Mouse (Mus musculus): ENCODE data around the gene Zc3hc1.
A peak's percentile ranks its signal among the peaks of the same experiment; 100 is the strongest.

Zc3hc1 gene

GRCm38 (mm10) chr6:30372627-30373369 is 18.0 kb downstream of the Zc3hc1 start:
- DNase-seq (ENCODE audit: low spot score in 2 of 2), result no peak

GRCm38 (mm10) chr6:30369291-30369690 is 21.5 kb downstream of the Zc3hc1 start:
- DNase-seq (ENCODE audit: low spot score in 2 of 2), result no peak

- no peak for DNase-seq (ENCODE audit: low spot score in 2 of 2)
Measured at GRCm38 (mm10) chr6:30363808-30364207, 27.0 kb downstream of the Zc3hc1 start.

- DNase-seq (ENCODE audit: low spot score in 2 of 2), result no peak
Measured at GRCm38 (mm10) chr6:30359762-30360509, 30.9 kb downstream of the Zc3hc1 start.

GRCm38 (mm10) chr6:30357561-30358177 is 33.2 kb downstream of the Zc3hc1 start:
- peak; percentile 83 to 92 for DNase-seq (ENCODE audit: low spot score in 2 of 2)

GRCm38 (mm10) chr6:30356680-30357079 is 34.1 kb downstream of the Zc3hc1 start:
- peak; percentile 25 to 66 for DNase-seq (ENCODE audit: low spot score in 2 of 2)

GRCm38 (mm10) chr6:30356161-30356560 is 34.7 kb downstream of the Zc3hc1 start:
- DNase-seq (ENCODE audit: low spot score in 2 of 2), result peak; percentile 33 to 73

- peak; percentile 78 to 84 for DNase-seq (ENCODE audit: low spot score in 2 of 2)
Measured at GRCm38 (mm10) chr6:30355701-30356100, 35.1 kb downstream of the Zc3hc1 start.

- DNase-seq (ENCODE audit: low spot score in 2 of 2), result peak in 1 of 2 experiments; percentile 62
Measured at GRCm38 (mm10) chr6:30354760-30355159, 36.1 kb downstream of the Zc3hc1 start.

GRCm38 (mm10) chr6:30353661-30354060 is 37.2 kb downstream of the Zc3hc1 start:
- no peak for DNase-seq (ENCODE audit: low spot score in 2 of 2)

- DNase-seq (ENCODE audit: low spot score in 2 of 2), result no peak
Measured at GRCm38 (mm10) chr6:30352762-30353161, 38.1 kb downstream of the Zc3hc1 start.

GRCm38 (mm10) chr6:30351290-30351689 is 39.5 kb downstream of the Zc3hc1 start:
- DNase-seq (ENCODE audit: low spot score in 2 of 2), result no peak

- DNase-seq (ENCODE audit: low spot score in 2 of 2), result no peak
Measured at GRCm38 (mm10) chr6:30347288-30347801, 43.5 kb downstream of the Zc3hc1 start.

GRCm38 (mm10) chr6:30346737-30347136 is 44.1 kb downstream of the Zc3hc1 start:
- DNase-seq (ENCODE audit: low spot score in 2 of 2), result no peak

- DNase-seq (ENCODE audit: low spot score in 2 of 2), result no peak
Measured at GRCm38 (mm10) chr6:30344032-30344431, 46.8 kb downstream of the Zc3hc1 start.

GRCm38 (mm10) chr6:30340231-30340873 is 50.5 kb downstream of the Zc3hc1 start:
- DNase-seq (ENCODE audit: low spot score in 2 of 2), result no peak

- peak in 1 of 2 experiments; percentile 44 for DNase-seq (ENCODE audit: low spot score in 2 of 2)
Measured at GRCm38 (mm10) chr6:30336912-30337311, 53.9 kb downstream of the Zc3hc1 start.

GRCm38 (mm10) chr6:30332262-30332661 is 58.6 kb downstream of the Zc3hc1 start:
- DNase-seq (ENCODE audit: low spot score in 2 of 2), result no peak

GRCm38 (mm10) chr6:30330706-30331105 is 60.1 kb downstream of the Zc3hc1 start:
- DNase-seq (ENCODE audit: low spot score in 2 of 2), result no peak

GRCm38 (mm10) chr6:30325932-30326501 is 64.8 kb downstream of the Zc3hc1 start:
- DNase-seq (ENCODE audit: low spot score in 2 of 2), result peak in 1 of 2 experiments; percentile 25

- DNase-seq (ENCODE audit: low spot score in 2 of 2), result no peak
Measured at GRCm38 (mm10) chr6:30321002-30321401, 69.8 kb downstream of the Zc3hc1 start.

Data from spleen, postnatal 4 days (tissue).